Mouse (Mus musculus) heart, adult 2 months (tissue): ENCODE measurements around the gene Zfp109.

Source experiments
- CTCF ChIP-seq: fragments of 200-600 bp; IDR thresholded peaks from 2 replicates; pipeline ENCODE4 v1.8.1; 2022; ENCODE audit warnings: antibody characterized with exemption, mild to moderate bottlenecking, moderate library complexity
- POLR2A ChIP-seq: fragments of 200-500 bp; IDR thresholded peaks from 2 replicates; pipeline ENCODE4 v1.6.1; 2011; ENCODE audit warnings: mild to moderate bottlenecking, low read depth, low read length, control low read depth; ENCODE audit not compliant: insufficient read depth

- TF ChIP-seq POLR2A (no peak), CTCF (no peak)
These were observed 22.6 kb upstream of the Zfp109 start for GRCm38 (mm10) chr7:24260000-24260312.
